Mouse (Mus musculus): ENCODE measurements around the gene Dleu7. TPM values are rescaled to one million over a fixed set of nuclear protein-coding genes. Genes with fewer than 3 reads are reported as not detected.

The Dleu7 gene
- total RNA-seq, 2 experiments from 2014 or later = not detected

DNA sequence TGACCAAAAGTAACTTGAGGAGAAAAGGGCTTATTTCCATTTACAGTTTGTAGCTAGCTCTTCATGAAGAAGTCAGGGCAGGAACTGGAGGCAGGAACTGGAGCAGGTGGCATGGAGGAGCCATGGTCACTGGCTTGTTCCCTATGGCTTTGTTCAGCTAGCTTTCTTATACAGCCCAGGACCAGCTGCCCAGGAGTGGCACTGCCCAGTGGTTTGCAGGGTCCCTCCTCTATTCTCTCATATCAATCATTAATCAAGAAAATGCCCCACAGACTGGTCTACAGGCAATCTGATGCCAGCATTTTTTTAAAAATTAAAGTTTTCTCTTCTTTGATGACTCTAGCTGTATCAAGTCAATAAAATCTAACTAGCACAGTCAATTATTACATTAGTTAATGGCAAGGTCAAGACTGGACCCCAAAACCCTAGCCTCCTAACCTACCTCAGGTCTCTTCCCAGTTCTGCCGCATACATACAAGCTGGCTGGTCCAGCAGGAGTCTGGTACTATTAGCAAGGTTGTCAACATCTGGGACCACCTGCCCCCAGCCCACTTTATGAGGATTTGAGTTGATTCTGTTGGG is 1.4 kb downstream of the Dleu7 start:
- ATAC-seq (replicated peaks; ENCODE audit: low FRiP score, poor library complexity, severe bottlenecking) = no peak

DNA sequence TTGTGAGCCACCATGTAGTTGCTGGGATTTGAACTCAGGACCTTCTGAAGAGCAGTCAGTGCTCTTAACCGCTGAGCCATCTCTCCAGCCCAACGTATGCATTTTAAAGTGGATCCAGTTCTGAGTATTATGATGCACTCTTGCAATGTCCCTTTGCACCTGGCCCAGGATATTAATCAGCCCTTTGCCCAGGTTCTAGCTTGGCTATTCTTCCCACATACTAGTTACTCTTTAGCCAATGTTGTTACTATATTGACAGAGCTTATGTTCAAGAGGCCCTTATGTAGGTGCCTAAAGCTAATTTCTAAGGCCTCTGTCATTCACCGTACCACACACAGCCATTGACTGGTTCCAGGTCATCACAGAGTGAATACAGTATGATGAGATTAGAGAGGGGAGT is 4.1 kb downstream of the Dleu7 start:
- no peak for ATAC-seq (replicated peaks; ENCODE audit: low FRiP score, poor library complexity, severe bottlenecking)

DNA sequence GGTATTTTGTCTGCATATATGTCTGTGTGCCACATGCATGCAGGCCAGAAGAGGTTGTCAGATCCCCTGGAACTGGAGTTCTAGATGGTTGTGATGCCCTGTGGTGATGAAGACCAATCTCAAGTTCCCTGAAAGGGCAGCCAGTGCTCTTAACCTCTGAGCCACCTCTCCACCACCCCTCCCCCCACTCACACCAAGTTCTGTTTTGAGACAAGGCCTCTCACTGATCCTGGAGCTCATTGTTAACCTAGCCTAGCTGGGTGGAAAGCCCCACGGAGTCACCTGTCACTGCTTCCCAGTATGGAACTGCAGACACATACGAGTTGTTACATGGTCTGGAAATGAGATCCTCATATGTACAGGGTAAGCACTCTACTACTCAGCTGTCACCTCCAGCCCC is 9.9 kb downstream of the Dleu7 start:
- ATAC-seq (replicated peaks; ENCODE audit: low FRiP score, poor library complexity, severe bottlenecking) = no peak

DNA sequence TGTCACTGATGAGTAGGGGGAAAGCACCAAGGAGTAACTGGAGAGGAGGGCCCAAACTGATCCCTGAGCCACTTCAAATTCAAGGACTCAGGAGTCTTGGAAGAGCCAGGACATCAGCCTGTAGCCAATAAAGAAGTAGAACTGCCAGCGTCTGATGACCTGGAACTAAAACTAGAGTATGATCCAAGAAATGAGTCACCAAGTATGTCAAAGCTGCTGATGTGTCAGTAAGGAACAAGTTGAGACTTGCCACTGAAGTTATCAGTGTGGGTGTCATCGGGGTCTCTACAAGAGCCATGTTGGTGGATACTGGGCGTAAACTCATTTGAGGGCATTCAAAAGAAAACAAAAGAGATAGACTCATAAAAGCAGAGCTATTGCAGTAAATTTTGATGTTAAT is 19.2 kb downstream of the Dleu7 start:
- ATAC-seq (replicated peaks; ENCODE audit: low FRiP score, poor library complexity, severe bottlenecking) = no peak

DNA sequence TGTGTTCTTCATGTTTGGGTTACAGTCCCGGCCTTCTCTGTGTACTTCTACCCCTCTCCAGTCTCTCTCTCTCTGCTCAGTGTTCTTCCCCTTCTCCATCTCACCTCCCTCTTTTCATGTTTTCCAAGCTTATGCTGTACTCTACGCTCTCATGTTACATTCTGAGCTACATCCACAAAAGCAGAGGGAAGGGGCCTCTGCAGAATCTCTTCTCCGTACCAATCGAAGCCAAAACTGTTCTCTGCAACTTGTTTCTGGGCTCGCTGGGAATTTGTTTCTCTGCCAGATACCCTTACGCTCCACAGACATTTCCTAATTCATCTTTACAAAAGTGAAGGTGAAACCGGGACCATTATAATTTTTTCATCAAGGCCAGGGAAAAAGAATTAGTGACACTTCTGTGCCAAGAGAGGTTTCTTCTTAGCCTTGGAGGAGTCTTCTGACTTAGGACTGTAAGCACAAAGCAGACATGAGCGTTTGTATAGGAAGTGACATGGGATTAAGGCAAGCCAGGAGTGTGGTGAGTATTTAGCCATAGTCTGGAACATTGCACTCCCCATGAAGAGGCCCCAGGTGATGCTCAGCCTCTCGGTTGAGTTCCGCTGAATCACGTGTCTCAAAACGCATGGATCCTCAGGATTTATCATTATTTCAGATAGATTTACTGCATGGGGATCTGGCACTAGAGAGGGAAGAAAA is 22.0 kb downstream of the Dleu7 start:
- no peak for ATAC-seq (replicated peaks; ENCODE audit: low FRiP score, poor library complexity, severe bottlenecking)

DNA sequence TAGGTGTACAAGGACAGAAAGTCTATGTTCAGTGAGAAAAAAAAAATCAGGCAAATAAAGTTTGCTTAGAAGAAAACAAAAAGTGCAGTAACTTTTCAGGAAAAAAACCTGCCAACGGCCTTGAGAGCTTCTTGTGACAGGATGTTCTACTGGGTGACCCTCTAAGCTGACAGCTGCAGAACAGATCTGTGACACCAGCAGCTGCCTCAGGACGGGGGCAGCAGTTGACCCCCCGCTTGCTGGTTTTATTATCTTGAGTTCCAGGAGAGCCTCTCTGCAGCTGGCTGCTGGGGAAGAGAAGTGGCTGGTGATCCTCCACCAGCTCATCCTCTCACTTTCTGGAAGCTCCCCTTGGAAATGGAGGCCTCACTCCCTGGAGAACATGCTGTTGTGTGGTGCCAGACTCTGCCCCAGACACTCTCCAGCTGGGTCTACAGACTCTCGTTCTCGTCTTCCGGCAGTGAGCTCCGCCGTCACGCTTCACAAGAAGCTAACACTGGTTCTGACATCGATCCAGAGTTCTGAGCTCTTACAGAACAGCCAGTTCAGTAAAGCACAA is 33.8 kb downstream of the Dleu7 start:
- no peak for ATAC-seq (replicated peaks; ENCODE audit: low FRiP score, poor library complexity, severe bottlenecking)

DNA sequence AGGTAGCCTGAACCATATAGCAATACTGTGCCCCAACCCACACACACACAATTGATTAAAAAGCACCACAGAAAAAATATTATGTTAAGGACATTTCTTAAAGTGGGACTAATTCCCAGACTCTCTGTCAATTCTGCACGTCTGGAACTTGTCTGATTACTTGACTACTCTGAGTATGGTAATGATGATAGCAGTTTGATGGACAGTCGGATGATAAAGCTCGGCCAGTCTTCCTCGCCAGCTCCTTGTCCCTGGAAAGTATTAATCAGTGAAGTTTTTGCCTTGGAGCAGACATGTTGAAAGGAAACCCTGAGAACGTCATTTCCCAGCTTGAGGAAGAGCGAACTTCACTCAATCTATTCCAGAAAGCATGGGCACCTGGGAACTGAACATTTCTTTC is 34.7 kb downstream of the Dleu7 start:
- ATAC-seq (replicated peaks; ENCODE audit: low FRiP score, poor library complexity, severe bottlenecking) = no peak

DNA sequence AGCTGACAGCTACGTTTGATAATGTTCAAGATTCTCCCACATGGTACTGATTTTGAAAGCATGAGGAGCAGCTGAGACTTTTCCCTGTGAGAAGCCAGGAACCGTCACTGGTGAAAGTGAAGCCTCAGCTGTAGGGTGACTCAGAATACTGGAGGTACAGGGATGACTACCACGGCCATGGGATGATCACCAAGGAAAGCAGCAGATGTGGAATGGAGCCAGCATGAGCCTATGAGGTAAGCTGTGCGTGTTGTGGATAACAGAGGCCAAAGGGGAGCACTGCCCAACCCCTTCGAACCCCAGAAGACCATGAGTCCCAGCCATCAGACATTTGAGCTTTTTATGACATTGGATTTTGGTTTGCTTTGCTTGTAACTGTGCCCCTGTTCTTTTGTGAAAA is 36.8 kb downstream of the Dleu7 start:
- no peak for ATAC-seq (replicated peaks; ENCODE audit: low FRiP score, poor library complexity, severe bottlenecking)

DNA sequence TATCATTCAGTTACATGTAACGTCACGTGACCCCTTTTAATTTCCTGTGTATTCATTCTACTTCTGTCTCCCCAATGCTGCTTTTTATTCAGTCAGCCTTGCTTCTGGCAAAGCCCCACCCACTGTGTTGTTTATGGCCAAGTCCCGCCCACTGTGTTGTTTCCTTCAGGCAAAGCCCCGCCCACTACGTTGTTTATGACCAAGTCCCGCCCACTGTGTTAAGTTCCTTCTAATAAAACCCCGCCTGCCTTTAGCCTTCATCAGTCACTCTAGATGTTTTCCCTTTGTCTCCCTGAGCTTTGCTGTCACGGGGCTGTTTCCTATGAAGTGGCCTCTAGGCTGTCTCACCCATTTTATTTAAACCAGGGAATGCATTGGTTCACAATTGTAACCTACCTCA is 38.5 kb downstream of the Dleu7 start:
- no peak for ATAC-seq (replicated peaks; ENCODE audit: low FRiP score, poor library complexity, severe bottlenecking)

DNA sequence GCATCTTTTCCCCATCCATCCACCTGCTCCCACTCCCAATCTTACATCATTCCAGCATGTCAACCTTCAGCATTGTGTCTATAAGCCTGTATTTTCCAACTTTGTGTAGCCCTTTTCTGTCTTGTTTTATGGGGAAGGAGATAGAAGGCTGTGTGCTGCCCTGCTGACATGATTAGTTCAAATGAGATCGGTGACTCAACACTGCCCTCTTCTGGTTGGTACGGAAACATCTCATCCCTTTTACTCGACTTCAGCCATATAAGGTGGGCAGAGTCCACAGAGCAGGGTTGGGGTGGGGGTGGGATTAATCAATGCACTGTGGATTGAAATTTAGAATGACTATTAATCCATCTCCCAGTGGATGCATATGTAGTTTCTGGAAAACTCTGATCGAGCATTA is 40.8 kb downstream of the Dleu7 start:
- no peak for ATAC-seq (replicated peaks; ENCODE audit: low FRiP score, poor library complexity, severe bottlenecking)

DNA sequence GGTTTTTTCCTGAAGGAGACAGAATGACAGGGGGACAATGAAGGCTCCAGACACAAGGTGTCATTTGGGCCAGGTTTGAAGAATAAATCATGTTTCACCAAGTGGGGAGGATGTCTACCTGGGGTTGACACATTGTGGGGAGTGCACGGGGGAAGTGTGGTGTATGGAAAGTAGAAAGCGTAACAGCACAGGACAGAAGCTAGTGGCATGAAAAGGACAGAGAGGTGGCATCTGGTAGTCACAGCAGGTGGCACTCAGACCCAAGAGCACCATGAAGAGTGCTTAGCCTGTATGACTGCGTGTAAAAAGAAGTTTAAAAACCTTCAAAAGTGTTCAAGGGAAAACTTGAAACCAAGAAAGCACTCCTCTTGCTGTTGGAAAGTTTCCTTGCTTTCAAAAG is 42.8 kb downstream of the Dleu7 start:
- ATAC-seq (replicated peaks; ENCODE audit: low FRiP score, poor library complexity, severe bottlenecking) = no peak

DNA sequence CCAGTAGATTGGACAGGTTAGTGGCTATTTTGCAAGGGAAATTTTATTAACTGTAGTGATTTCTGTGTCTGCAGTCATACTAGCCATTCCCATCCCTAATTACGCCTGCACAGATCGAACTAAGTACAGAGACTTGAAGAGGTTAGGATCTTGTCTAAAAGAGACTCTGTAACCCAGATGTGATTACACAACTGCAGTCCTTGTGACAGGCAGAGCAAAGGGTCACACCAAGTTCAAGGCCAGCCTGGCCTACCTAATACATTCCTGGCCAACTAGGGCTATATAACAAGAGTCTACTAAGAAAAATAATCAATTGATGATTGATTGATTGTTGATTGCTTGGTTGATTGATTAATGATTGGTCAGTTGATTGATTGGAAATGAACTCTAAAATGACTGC is 43.6 kb downstream of the Dleu7 start:
- ATAC-seq (replicated peaks; ENCODE audit: low FRiP score, poor library complexity, severe bottlenecking) = no peak

DNA sequence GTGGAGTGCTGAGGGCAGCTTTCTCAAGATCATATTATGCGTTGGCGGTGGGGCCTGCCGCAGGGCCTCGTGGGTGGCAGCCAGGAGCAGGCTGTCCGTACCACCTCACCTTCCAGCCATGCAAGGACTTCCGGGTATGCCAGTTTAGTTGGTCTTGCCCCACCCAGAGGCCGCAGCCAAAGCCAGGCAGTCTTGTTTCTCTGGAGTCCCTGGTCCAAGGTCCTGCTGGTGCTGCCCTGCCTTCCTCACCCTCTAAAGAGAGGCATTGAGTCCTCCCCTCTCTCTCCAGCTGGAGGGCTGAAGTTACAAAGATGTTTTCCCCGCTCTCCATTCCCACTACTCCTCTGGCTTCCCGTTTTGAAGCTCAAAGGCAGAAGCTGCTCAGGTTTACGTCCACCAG is 44.1 kb downstream of the Dleu7 start:
- no peak for ATAC-seq (replicated peaks; ENCODE audit: low FRiP score, poor library complexity, severe bottlenecking)

DNA sequence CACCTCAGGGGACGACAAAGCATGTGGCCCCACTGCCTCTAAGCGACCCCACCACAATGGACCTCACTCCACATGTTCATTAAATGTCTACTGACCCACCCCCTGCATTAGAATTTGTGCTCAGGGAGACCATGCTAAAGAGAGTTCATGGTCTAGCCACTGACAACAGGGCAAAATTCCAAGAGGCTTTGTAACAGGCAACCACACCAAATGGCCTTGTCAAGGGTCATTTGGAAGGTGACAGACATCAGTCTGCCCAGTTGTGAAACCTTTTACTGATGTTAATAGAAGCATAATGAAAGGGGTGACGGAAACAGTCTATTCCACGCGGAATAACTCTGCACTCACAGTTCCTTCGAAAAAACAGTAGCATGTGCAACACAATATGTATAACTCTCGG is 44.5 kb downstream of the Dleu7 start:
- ATAC-seq (replicated peaks; ENCODE audit: low FRiP score, poor library complexity, severe bottlenecking) = no peak

DNA sequence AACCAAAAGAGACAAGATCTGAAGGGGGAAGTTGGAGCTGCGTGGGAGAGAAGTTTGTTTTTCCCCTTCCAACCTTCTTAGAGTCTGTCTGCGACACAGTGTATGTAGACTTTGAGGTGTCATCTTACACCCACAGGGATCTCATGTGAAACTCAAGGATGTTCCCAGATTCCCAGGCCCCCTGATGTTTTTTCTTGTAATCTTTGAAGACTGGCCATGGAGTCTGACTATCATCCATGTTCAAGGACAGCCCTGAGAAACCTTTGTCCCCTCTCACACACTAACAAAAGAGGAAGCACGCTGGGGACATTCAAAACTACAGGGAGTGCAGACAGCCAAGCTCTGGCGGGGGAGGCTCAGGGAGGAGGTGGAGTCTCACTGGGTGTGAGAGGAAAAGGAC is 47.3 kb downstream of the Dleu7 start:
- no peak for ATAC-seq (replicated peaks; ENCODE audit: low FRiP score, poor library complexity, severe bottlenecking)

DNA sequence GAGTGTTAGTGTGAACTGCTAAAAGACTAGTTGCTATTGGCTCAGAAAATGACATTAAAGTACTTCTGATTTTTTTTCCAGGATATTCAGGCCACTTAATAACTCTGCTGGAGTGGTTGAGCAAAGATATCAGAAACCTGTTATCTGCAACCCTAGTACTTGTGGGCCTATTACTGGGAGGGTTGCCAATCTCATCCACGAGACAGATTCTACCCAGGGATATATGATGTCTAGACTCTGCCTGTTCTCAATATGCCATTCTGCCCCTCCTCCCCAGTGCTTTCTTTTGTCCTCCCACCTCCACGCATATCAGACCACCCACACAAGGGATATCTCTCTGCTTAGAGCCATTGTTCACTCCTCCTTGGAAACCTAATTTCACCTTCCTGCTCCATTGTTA is 49.3 kb downstream of the Dleu7 start:
- ATAC-seq (replicated peaks; ENCODE audit: low FRiP score, poor library complexity, severe bottlenecking) = no peak

DNA sequence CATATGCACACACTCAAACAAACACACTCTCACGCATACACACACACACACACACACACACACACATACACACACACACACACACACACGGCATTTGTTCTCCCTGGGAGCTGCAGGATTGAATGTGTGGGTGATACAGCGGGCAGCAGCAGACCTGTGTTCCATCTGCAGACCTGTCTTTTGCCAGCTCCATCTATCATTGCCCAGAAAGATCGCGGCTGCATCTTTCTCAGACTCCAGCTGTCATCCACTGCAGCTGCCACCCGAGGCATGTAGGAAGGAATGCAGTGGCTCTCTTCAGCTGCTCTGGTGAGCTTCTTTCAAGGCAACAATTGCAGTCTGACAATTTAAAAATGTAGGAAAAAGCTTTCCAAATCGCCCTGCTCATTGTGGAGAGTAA is 56.9 kb downstream of the Dleu7 start:
- no peak for ATAC-seq (replicated peaks; ENCODE audit: low FRiP score, poor library complexity, severe bottlenecking)

DNA sequence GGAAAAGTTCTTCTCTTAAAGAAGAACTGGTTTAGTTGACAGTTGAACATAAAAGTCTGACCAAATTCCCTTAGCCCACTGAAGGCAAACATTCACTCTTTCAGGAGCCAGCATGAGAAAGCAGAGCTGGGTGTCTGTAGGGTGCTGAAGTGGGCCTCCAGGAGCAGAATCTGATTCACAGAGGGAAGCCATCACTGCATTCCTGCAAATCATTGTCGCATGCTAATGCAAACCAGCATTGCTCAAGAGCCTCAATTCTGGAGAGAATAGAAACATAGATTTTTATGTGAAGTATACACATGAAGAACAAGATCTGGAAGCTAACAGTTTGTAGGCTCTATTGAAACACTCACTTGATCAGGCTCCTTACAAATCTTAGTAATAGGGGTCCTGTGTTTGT is 57.6 kb downstream of the Dleu7 start:
- ATAC-seq (replicated peaks; ENCODE audit: low FRiP score, poor library complexity, severe bottlenecking) = no peak

DNA sequence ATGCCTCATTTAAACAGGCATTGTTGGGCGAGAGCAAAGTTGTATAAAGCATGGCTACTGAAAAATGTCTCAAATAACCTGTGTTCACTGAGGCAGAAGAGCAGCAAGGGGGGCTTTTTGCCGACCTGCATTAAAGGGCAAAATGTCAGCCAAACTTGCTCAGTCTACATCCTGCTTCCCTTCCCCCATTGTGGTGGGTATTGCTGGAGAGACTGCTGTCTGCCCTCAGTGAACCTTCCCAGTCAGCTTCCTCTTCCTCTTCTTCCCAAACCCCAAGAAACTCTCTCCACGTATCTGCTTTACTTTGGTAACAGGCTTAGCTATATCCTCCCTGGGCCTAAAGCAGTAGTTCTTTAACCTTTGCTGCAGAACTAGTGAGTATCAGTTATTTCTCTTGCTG is 61.9 kb downstream of the Dleu7 start:
- no peak for ATAC-seq (replicated peaks; ENCODE audit: low FRiP score, poor library complexity, severe bottlenecking)

DNA sequence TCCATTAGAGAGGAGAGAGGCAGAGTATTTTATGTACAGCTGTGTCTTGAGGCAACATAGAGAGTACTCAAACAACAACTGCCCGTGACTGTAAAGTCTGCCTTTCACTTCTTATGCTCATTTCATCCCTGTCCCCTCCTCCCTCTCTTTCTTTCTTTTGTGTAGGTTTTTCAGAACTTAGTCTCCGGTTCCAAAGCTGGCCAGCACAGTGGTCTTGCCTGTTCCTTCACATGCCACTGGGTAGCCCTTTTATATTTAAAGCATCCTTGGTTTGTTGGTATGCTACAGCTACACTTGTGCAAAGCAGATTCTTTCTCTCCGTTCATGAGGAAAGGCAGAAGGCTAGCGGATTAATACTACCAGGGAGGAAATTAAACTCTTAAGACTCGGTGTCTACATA is 65.7 kb downstream of the Dleu7 start:
- ATAC-seq (replicated peaks; ENCODE audit: low FRiP score, poor library complexity, severe bottlenecking) = no peak

DNA sequence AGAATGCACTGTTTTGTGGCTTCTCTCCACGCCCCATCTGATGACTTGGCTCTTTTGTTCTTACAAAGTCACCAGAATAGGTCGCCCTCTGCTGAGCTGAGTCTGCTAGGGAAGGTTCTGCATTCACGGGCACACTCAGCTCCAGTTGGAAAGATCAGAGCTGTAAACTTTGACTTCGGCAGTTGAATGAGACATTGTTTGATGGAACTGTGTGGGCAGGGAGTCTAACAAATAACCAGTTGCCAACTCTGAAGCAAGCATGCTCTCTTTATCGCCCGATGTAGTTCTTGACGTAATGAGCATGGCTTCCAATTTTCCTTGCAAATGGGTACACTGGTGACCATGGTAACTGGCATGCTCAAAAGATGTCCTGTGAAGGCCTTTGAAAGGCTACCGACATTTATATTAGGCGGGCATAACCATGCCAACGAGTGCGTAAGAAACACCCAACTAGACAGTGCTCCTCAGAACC is 66.2 kb downstream of the Dleu7 start:
- ATAC-seq (replicated peaks; ENCODE audit: low FRiP score, poor library complexity, severe bottlenecking) = no peak

Measured in erythroblast, adult 5-6 weeks (primary cell).